Mouse (Mus musculus) 416B (cell line): Measurements from ENCODE around the gene Defb22.

ENCODE experiments used
- DNase-seq: peaks from one replicate; pipeline ENCODE4 v3.0.0; 2011; ENCODE audit warnings: low read depth

Defb22 gene

GRCm38 (mm10) chr2:152490038-152490437 lies at the start of gene Defb22:
Defb22 (minus strand) TSS chr2:152490138.
- DNase-seq: peak; percentile 16

DNA sequence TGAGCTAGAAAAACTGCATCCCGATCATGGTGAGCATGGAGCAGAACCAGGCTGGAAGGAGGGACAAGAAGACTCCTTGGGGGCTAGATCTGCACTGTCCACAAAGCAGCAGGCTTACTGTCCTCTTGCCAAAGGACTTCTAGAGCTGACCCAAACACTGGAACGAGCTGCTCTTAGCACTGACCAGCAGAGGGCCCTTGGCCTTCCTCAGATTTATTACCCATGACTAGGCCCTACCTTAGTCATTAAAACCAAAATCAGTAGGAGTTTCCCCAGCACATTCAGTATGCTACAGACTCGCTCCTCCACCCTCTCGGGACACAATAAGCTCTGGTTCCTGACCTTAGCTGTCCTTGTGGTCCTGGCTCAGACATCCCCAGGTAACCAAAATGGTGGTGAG lies 28.0 kb upstream of the Defb22 start, which contains the start of gene Defb28:
Gene Defb28 (plus strand): TSS at position 275 of the 400 bp plus-strand sequence.
- peak; percentile 15 for DNase-seq

- no peak for DNase-seq
Observed at GRCm38 (mm10) chr2:152516084-152516483, 26.1 kb upstream of the Defb22 start.

DNA sequence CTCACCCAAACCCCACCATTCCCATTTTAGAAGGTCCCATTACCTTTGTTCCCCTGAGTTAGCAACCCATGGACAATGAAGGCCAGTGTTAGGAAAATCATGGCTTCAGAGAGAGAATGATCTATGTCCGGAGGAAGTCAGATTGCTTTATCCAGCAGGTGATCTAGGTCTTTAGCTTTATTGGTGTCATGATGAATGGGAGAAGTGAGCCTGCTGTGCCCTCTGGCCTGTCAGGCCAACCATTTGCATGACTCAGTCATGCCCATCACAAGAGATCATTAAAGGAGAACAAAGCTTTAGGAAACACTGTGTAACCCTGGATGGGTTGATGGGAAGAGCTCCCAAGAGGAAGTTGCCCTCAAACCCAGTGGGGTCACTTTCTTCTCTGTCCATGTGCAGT lies 21.7 kb upstream of the Defb22 start, which contains the start of gene Defb26:
Gene Defb26 (minus strand): TSS at position 101 of the 400 bp plus-strand sequence.
- no peak for DNase-seq

- DNase-seq: peak; percentile 74
Observed at GRCm38 (mm10) chr2:152503950-152504349, 14.0 kb upstream of the Defb22 start.

DNA sequence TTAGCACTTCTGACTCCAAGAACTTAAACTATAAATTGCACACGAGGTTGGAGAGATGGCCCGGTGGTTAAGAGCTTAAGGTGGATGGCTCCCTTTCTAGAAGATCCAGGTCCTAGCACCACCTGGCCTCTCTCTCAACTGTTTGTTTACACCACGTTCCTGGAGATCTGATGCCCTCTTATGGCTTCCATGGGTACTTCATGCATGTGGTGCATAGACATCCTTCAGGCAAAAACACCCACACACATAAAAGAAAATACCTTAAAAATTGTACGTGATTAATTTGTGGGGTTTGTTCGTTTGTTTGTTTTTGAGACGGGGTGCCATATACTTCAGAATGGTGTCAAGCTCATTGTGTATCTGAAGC lies 10.9 kb upstream of the Defb22 start:
- peak; percentile 29 for DNase-seq

DNA sequence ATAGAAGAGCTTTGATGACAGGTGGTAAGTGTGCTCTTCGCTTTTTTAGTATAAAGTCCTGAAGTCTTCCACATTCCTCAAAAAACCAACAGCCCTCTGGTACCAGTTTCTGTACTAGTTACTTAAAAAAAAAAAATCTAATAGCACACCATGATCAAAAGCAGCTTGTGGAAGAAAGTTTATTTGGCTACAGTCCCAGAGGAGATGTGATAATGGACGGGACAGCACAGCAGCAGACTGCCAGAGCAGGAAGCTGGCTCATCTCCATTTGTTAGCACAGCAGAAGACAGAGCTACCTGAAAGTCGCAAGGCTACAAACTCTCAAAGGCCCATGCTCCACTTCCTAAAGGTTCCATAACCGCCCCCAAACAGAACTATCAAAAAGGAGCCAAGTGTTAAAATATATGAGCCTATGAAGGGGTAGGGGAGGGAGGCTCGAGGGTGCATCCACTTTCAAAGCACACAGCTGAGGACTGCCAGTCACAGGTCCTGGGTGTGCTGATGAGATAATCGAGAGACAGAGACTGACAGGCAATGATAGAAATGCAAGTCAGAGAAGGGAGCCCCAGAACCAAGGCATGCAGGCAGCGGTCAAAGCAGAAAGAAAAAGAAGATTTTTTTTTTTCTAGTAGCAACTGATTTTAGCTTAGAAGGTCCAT lies 10.4 kb upstream of the Defb22 start:
- DNase-seq: no peak

- no peak for DNase-seq
Observed at GRCm38 (mm10) chr2:152498020-152498419, 8.1 kb upstream of the Defb22 start.

DNA sequence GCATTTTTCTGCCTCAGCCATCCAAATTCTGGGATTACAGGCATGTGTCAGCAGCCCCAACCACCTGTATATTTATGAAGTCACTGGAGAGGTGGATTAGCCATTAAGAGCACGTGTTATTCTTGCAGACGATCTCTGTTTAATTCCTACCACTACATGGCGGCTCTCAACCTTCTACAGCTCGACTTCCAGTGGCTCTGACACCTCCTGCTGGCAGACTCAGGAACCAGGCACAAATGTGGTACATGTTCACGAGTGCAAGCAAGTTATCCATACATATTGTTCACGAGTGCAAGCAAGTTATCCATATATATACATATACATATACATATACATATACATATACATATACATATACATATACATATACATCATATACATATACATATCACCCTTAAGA lies 3.2 kb upstream of the Defb22 start:
- DNase-seq: peak; percentile 50

DNA sequence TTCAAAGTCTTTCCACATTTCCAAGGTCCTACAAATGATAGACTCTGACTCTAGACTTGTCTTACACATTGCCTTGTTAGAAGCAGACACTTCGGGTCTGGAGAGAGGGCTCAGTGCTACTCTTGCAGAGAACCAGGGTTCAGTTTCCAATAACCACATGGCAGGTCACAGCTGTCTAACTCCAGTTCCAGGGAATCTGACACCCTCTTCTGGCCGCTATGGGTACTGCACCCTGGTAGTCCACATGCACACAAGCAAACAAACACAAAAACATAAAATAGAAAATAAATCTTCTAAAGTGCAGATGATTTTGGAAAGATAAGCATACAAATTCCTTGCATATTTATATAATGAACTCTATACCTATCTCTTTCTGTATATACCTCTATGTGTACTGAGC lies 2.9 kb downstream of the Defb22 start:
- peak; percentile 35 for DNase-seq

GRCm38 (mm10) chr2:152481726-152482125 lies 8.2 kb downstream of the Defb22 start:
- no peak for DNase-seq

DNA sequence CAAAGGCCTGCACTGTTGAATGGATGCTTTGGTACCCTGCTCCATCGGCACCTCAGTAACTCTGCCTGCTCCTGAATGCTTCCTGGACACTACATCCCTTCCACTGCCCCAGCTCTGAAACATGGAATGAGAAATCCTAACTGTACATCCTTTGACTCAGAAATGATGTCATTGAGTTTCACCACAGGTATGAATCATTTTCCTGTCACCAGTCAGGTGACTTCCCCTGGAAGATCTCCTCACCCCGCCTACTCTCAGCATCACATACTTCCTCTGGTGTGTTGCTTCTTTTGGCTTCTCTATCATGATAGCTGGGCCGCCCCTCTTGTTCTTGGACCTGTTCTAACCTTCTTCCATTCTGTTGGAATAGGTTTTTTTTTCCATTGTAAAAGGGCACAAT lies 9.1 kb downstream of the Defb22 start:
- peak; percentile 92 for DNase-seq

- no peak for DNase-seq
Observed at GRCm38 (mm10) chr2:152476763-152477162, 13.2 kb downstream of the Defb22 start, which contains the start of gene Defb20. Defb20 (plus strand) TSS chr2:152477063.

DNA sequence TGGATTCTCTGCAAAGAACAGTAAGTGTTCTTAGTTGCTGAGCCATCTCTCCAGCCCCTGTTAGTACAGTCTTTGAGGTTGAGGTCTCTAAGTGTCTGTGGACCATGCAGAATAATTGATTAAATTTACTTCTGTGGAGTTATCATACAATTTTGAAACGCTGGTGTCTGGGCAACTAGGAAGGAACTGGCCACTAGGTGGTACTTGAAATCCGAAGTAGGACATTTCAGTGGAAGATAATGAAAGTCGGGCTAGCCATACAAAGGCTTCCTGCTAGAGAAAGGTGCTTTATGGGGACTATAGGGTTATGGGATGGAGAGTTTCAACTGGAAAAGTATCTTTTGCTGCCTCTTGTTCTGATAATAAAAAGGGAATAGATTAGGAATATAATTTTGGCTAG lies 17.5 kb downstream of the Defb22 start:
- peak; percentile 59 for DNase-seq

GRCm38 (mm10) chr2:152470973-152471372 lies 19.0 kb downstream of the Defb22 start:
- peak; percentile 77 for DNase-seq

DNA sequence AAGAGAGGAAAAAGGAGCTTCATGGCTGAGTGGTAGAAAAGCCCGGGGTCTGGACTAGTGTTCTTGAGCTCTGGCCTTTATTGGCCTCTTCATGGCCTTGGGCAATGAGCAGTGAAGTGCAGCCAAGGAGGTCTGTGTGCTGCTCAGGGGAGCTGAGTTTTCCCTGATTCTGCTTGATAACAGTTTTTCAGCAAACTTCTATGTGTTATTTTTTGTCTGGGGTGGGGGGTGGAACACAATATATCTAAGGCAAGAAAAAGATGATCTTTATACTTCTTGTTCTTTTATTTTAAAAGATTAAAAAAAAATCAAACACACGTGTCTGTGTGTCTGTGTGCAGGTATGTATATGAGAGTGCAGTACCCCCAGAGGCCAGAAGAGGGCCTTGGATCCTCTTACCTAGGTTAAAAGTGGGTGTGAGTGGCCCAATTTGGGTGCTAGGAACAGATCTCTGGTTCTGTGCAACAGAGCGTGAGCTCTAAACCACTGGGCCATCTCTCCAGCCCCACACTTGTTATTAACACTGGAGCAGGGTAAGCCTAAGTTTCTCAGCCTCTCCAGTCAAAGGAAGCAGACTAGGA lies 25.3 kb downstream of the Defb22 start, which contains the start of gene Defb23:
Gene Defb23 (minus strand): TSS at position 51 of the 581 bp plus-strand sequence.
- no peak for DNase-seq

DNA sequence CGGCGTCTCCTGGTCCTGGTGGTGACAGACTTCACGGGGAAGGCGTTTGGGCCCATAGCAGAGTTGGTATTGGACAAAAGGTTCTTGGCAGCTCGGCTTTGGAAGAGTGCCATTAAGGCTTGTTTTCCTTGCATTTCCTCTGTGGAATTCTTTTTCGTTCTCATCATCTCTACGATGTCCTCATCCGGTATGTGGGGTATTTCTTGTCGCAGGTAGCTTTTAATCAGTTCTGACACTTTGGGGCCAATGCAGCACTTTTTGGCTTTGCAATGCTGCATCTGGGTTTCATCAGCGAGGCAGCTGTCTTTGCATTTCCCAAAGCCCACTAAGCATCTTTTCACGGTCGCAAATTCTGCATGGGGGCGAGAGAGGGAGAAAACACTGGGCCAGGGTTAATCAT lies 30.7 kb downstream of the Defb22 start:
- no peak for DNase-seq

GRCm38 (mm10) chr2:152452101-152452781 lies 37.7 kb downstream of the Defb22 start:
- DNase-seq: no peak

GRCm38 (mm10) chr2:152450241-152450640 lies 39.7 kb downstream of the Defb22 start:
- peak; percentile 61 for DNase-seq

DNA sequence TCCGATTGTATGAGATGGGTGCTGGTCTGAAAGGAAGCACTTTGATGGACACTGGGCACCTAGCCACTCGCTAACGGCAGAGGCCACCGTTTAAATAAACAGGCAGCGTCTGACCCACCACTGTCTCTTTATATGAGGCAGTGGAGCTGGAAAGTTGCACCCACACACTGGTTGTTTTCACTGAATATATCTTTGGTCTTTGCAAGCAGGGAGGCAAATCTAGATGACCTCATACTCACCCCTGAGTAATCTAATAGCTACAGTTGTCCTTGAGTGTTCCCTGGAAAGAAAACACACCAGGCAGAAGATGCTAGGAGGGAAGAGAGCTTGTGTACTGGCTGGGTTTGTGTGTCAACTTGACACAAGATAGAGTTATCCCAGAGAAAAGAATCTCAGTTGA lies 42.5 kb downstream of the Defb22 start:
- DNase-seq: no peak

GRCm38 (mm10) chr2:152446642-152447041 lies 43.3 kb downstream of the Defb22 start:
- DNase-seq: no peak

DNA sequence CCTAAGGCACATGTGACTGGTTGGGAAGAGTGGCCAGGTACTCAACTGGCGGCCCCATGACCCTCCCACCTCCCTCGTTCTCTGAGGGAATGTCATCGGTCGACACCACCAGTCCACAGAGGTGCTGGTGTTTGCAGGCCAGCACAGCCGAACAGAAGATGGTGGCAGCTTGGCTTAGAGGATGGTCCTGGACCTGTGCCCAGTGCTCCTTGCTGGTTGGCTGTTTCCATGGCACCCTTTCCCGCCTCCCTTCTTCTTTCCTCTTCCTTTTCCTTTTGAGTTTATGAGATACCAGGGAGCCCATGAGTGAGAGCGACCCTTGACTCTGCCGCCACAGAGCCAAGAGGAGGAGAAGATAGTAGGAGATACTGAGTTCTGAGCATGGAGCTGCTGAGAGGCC lies 46.7 kb downstream of the Defb22 start:
- DNase-seq: no peak

- no peak for DNase-seq
Observed at GRCm38 (mm10) chr2:152442322-152442721, 47.6 kb downstream of the Defb22 start.
